Mouse (Mus musculus) neural tube, embryonic 10.5 days (tissue): ENCODE results near the gene Vwce.
A peak's percentile ranks its signal among the peaks of the same experiment; 100 is the strongest.

Experiments
- DNase-seq: peaks from one replicate; pipeline ENCODE4 v3.0.0-alpha.2; 2017; ENCODE audit warnings: low spot score; ENCODE audit errors: extremely low spot score

Gene Vwce

GRCm38 (mm10) chr19:10713551-10713950, 79.5 kb downstream of the Vwce start:
- DNase-seq, result no peak

- DNase-seq, result no peak
Measured at GRCm38 (mm10) chr19:10714168-10714567, 80.2 kb downstream of the Vwce start.

DNA sequence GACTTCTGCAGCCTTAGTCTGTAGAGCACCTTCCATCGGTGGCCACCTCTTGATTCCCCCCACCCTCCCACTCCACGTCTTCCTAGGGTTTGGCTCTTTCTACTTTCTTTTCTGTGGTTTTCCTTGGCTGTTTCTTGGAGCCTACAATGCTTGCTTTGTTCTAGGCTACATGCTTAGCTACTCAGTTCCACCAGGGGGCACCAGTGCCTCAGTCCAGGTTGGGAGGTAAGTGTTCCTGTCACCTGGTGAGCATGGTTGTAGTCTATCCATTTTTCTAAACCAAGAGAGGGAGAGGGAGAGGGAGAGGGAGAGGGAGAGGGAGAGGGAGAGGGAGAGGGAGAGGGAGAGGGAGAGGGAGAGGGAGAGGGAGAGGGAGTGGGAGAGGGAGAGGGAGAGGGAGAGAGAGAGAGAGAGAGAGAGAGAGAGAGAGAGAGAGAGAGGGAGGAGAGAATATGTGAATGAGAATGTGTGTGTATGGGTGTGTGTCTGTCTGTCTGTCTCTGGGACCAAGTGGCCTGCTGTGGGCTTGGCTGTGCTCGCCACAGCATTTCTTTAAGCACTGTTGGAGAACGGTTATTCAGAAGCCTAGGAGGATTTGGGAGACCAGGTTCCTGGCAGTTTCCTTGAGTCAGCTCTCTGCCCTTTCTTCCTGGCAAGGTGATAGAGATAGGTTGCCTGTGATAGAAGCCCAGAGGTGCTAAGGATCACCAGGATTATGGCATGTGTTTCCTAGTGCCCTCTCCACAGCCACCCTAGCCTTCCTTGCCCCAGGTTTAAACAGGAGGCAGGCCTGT, 80.9 kb downstream of the Vwce start:
- peak; percentile 66 for DNase-seq

DNA sequence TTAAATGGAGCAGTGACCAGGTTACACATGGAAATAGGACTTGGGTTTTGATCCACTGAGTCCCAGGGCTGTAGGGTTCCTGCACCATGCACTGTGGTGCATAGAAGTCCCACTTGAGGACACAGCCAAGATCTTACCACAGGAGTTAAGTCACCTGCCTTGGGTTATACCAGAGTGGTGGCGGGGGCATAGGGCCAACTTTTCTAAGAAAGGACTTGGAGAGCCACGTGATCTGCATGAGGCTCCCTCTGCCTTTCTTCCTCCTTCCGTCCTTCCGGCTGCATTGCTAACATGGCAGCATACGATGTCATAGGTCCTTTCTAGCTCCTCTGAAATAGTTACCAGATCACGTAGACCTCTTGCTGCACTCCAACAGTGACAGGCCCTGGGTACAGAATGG, 81.5 kb downstream of the Vwce start:
- DNase-seq, result no peak
